Mouse (Mus musculus): ENCODE measurements around the gene Olfr305. TPM values are rescaled to one million over a fixed set of nuclear protein-coding genes. Genes with fewer than 3 reads are reported as not detected.

Gene Olfr305
- not detected in 2 replicates for polyA plus RNA-seq (2021; fragmentation: Nextera tagmentation)
- long read RNA-seq, experiment 1 = 0 reads
- long read RNA-seq, experiment 2 = 0 reads

GRCm38 (mm10) chr7:86366828-86367227, at the start of gene Olfr305:
Gene Olfr305 (minus strand): TSS chr7:86366928.

GRCm38 (mm10) chr7:86403546-86403945, 36.8 kb upstream of the Olfr305 start, which contains the start of gene Olfr301:
Gene Olfr301 (plus strand): TSS chr7:86403846.

GRCm38 (mm10) chr7:86397689-86398088, 31.0 kb upstream of the Olfr305 start, which contains the start of gene Olfr303:
Gene Olfr303 (minus strand): TSS chr7:86397789.

GRCm38 (mm10) chr7:86386558-86386957, 19.8 kb upstream of the Olfr305 start, which contains the start of gene Olfr304:
Gene Olfr304 (minus strand): TSS chr7:86386658.

GRCm38 (mm10) chr7:86337486-86337885, 29.2 kb downstream of the Olfr305 start, which contains the start of gene Olfr307:
Gene Olfr307 (minus strand): TSS chr7:86337586.

GRCm38 (mm10) chr7:86325530-86325929, 41.2 kb downstream of the Olfr305 start, which contains the start of gene Olfr308:
Gene Olfr308 (minus strand): TSS chr7:86325630.

GRCm38 (mm10) chr7:86313608-86314007, 53.1 kb downstream of the Olfr305 start, which contains the start of gene Olfr309:
Gene Olfr309 (minus strand): TSS chr7:86313708.

Other genes with a start within 250 kb of the Olfr305 start
- not detected in 2 replicates for gene Vmn2r75, start 195.2 kb downstream of the Olfr305 start, polyA plus RNA-seq (2021; fragmentation: Nextera tagmentation)
- 0.01 TPM in 1 of 2 replicates, not detected in the other for gene Vmn2r76, start 120.6 kb downstream of the Olfr305 start, polyA plus RNA-seq (2021; fragmentation: Nextera tagmentation)
- not detected in 2 replicates for gene Olfr310, start 89.8 kb downstream of the Olfr305 start, polyA plus RNA-seq (2021; fragmentation: Nextera tagmentation)
- not detected in 2 replicates for gene Olfr309, start 53.2 kb downstream of the Olfr305 start, polyA plus RNA-seq (2021; fragmentation: Nextera tagmentation)
- gene Olfr308, start 41.3 kb downstream of the Olfr305 start, polyA plus RNA-seq (2021; fragmentation: Nextera tagmentation) = not detected in 2 replicates
- not detected in 2 replicates for gene Olfr307, start 29.3 kb downstream of the Olfr305 start, polyA plus RNA-seq (2021; fragmentation: Nextera tagmentation)
- not detected in 2 replicates for gene Olfr304, start 19.7 kb upstream of the Olfr305 start, polyA plus RNA-seq (2021; fragmentation: Nextera tagmentation)
- gene Olfr303, start 30.9 kb upstream of the Olfr305 start, polyA plus RNA-seq (2021; fragmentation: Nextera tagmentation) = not detected in 2 replicates
- not detected in 2 replicates for gene Olfr301, start 36.9 kb upstream of the Olfr305 start, polyA plus RNA-seq (2021; fragmentation: Nextera tagmentation)
- gene Olfr299, start 93.0 kb upstream of the Olfr305 start, polyA plus RNA-seq (2021; fragmentation: Nextera tagmentation) = not detected in 2 replicates
- gene Olfr298, start 125.6 kb upstream of the Olfr305 start, polyA plus RNA-seq (2021; fragmentation: Nextera tagmentation) = not detected in 2 replicates
- not detected in 2 replicates for gene Olfr297, start 153.0 kb upstream of the Olfr305 start, polyA plus RNA-seq (2021; fragmentation: Nextera tagmentation)
- gene Olfr295, start 216.9 kb upstream of the Olfr305 start, polyA plus RNA-seq (2021; fragmentation: Nextera tagmentation) = not detected in 2 replicates
- gene Olfr294, start 249.7 kb upstream of the Olfr305 start, polyA plus RNA-seq (2021; fragmentation: Nextera tagmentation) = not detected in 2 replicates